Mouse (Mus musculus): ENCODE data around the gene Ifi207.
"Not testable (repeated sequence)": the region's sequence is repeated elsewhere in the genome, so short reads cannot be mapped to it uniquely, and the experiment has no call there.

Ifi207 gene

DNA sequence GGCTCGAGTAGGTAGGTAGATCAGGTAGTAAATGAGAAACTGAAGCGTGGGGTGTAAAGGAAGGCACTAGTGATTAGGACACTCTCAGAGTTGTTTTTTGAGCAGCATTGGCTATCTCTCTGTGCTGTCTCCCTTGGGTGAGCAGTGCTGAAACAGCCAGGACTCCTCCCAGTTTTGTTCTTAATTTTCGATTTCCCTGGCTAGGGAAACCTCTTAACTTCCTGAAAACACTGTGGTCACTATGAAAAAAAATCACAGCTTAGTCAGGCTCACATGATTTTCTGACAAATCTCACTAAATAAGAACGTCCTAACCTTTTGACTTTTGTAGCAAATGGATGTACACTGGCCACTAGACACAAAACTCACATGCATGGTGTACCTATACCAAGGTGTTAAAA, at the start of gene Ifi207:
Gene Ifi207 (minus strand): TSS at position 92 of the 400 bp plus-strand sequence.
- DNase-seq (ENCODE audit: low read depth): no peak

DNA sequence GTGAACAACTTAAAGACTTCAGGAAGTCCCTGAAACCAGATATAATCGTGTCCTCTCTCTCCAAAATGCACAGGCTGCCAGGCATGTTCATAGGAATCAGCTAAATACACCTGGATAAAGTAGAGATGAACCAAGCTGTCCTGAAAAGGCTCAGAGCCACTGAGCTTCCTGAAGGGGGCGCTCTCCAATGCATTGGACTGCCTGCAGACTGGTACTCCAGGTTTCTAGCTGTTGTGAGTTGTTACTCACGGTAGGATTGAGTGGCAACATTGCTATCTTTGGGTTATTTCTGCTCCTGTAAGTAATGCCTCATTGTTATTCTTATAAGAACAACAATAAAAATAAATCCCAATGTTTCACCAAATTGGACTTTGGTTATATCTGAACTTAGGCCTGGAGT, 31.9 kb upstream of the Ifi207 start:
- DNase-seq (ENCODE audit: low read depth): not testable (repeated sequence)

DNA sequence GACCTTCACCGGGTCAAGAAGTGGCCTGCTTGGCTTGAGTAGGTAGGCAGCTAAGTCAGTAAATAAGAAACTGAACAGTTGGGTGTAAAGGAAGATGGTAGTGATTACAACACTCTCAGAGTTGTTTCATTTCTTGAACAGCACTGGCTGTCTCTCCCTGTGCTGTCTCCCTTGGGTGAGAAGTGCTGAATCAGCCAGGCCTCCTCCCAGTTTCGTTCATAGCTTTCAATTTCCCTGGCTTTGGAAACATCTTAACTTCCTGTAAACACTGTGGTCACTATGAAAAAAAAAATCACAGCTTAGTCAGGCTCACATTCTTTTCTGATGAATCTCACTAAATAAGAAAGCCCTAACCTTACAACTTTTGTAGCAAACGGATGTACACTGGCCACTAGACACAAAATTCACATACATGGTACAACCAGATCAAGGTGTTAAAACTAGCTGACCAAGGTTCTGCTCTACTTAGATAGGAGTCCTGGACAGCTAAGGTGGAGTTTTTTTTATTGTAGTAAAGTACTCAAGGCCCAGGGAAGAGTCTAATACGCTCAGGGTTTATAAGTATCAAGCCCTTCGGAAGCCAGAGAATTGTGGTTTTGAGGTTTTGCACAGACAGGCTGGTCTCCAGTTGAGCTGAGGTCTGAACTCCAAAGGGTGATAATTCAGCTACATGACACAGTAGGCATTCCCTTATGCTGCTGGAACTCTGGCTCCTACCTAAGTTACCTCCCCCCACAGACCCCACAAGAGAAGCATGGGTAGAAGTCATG, 25.5 kb upstream of the Ifi207 start, which contains the start of gene Ifi204:
Gene Ifi204 (minus strand): TSS at position 96 of the 770 bp plus-strand sequence.
- DNase-seq (ENCODE audit: low read depth): peak; percentile 19

DNA sequence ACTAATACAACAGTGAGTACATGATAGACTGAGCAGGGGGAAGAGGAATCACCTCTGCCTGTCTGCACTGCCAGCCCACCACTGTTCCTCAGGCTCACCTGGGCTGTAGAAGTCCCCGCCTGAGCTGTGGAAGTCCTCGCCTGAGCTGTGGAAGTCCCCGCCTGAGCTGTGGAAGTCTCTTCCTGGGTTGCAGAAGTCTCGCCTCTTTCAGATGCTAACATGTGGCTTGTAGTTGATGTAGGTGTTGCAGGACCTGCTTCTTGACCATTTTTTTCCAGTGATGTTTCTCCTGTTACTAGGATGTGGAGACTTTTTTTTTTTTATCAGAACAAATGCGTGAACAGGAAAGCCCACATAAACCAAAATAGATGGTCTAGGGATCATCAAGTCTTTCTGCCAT, 18.5 kb upstream of the Ifi207 start:
- DNase-seq (ENCODE audit: low read depth): not testable (repeated sequence)

DNA sequence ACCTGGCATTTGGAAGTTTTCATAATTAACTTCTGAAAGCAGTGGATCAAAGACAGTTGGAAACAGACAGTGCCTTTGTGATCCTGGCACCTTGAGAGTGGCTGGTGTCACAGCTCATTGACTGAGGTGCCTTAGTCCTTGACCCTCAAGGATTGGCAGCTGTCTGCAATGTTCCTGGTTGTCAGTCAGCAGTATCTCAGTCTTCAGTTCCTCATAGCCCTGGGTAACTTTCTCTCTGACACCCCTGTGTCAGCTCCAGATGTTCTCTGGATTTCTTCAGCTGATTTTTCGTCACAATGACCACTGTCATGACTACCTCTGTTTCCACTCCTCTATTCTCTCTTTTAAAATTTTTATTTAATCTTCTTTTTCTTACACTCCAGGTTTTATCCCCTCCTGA, 715 bp upstream of the Ifi207 start:
- DNase-seq (ENCODE audit: low read depth): no peak

DNA sequence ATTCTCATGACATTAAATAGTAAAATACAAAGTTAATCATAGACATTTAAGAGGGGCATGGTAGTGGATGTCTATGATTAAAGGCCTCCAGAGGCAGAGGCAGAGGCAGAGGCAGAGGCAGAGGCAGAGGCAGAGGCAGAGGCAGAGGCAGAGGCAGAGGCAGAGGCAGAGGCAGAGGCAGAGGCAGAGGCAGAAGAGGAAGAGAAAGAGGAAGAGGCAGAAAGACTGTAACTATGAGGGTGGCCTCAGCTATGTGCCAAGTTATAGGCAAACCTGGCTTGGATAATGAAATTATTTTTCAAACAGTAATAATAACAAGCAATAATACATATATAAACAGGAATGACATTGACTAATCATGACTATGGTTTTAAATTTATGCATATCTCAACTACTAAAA, 1.0 kb downstream of the Ifi207 start:
- DNase-seq (ENCODE audit: low read depth): no peak

DNA sequence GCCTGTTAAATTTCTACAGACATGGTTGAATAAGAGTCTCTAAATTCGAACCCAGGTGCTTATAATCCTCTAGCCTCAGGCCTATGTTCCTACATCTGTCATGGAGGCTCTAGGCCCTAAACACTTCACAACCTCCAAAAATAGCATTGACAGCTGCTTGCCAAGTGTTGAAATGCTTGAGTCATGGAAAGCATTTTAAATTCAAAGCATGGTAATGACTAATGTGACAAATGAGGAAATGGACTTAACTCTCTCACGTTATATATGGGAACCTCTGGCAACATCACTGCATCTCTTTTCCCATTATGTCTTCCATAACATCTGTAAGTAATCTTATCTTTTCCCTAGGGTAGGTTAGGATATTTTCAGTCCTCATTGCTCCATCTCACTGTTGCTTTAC, 4.6 kb downstream of the Ifi207 start:
- no peak for DNase-seq (ENCODE audit: low read depth)

DNA sequence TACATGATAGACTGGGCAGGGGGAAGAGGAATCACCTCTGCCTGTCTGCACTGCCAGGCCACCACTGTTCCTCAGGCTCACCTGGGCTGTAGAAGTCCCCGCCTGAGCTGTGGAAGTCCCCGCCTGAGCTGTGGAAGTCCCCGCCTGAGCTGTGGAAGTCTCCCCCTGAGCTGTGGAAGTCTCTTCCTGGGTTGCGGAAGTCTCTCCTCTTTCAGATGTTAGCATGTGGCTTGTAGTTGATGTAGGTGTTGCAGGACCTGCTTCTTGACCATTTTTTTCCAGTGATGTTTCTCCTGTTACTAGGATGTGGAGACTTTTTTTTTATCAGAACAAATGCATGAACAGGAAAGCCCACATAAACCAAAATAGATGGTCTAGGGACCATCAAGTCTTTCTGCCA, 6.5 kb downstream of the Ifi207 start:
- DNase-seq (ENCODE audit: low read depth): not testable (repeated sequence)

DNA sequence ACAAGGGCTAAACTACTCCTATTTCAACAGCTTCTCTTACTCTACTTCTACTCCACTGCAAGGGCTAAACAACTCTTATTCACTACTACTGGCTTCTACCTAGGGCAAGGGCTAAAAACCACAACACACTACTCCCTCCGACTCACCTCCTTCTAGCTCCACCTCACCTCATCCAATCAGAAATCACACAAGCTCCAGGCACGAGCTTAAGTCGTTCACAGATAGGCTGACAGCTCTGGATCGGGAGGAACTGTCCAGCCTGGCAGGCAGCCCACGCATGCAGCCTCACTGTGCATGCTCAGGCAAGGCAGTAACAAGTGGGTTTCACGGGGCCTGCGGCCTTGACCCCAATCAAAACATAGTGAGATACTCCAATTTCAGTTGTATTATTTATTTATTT, 8.3 kb downstream of the Ifi207 start:
- DNase-seq (ENCODE audit: low read depth): no peak

DNA sequence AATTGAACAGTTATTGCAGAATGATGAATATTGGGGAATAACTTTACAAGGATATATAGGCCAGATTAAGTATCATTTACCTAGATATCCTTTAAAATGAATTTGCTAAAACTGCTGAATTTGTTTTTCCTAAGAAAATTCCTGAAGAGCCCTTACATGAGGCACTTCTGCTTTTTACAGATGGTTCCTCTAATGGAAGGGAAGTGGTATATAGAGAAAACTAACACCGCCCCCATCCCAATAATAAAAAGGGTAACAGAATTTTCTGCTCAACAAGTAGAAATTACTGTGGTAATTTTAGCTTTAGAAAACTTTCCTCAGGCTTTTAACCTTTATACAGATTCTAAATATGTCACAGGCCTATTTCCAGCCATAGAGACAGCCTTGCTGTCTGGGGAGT, 47.3 kb downstream of the Ifi207 start:
- DNase-seq (ENCODE audit: low read depth): no peak

DNA sequence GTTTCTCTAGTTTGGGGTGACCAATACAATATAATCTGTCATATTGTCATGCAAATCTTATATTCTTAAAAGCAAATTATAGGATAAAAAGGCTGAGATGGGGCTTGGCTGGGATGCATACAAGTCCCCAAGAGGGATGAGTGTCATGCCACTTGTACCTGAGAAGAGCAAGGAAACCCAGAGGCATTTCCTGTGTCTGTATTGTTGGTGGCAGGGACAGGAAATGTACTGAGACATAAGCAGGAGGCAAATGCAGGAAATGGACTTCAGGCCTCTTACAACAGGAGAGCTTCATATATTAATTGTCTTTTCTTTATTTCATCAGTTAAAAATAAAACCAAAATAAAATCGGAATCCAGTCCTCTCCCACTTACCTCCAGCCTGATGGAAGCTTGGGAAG, 62.9 kb downstream of the Ifi207 start:
- peak; percentile 51 for DNase-seq (ENCODE audit: low read depth)

DNA sequence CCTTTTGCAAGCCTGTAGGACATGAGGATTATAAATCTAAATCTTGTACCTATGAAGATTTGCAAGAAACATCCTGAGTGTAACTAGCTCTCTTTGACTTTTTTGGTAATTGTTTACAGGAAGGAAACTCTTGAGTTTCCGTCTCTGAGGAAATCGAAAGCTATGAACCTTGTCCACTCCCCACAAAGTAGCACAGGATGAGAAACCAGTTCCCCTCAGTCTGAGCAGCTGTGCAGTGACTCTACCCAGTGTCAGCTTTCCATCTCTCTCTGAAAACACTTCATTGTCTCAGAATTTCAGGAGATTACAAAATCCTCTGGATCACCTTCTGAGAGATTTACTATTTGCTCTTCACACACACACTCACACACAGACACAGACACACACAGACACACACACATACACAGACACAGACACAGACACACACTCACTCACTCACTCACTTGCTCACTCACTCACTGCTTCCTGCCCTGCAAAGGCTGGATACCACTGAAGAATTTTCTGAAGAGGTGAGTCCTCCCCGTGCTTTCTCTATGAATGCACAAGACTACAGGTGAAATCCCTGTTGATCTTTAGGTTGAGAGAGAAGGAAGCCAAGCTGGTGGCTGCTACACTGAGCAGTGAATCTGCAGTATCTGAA, 68.0 kb downstream of the Ifi207 start, which contains the start of gene Ifi208:
Gene Ifi208 (plus strand): TSS at position 218 of the 640 bp plus-strand sequence.
- peak; percentile 61 for DNase-seq (ENCODE audit: low read depth)

Data from naive thymus-derived CD4-positive, alpha-beta T cell, adult 2 months (primary cell).